8 mouse cellular contexts compared by ENCODE assay signal in genomic region chr2:167594444-167594934, GRCm38 (mm10). TPM values are rescaled to one million over a fixed set of nuclear protein-coding genes. Genes with fewer than 3 reads are reported as not detected.
DNase-seq lines count a peak whose midpoint lies in the region; ATAC-seq lines count a peak whose summit lies in the region.

No protein-coding gene starts in this region.

- ATAC-seq in hindbrain, embryonic 15.5 days (ENCODE audit: low FRiP score, low read depth): peak; percentile 35
- ATAC-seq in lung, embryonic 16.5 days (ENCODE audit: low read depth): peak; percentile 78
- ATAC-seq in stomach, embryonic 14.5 days (ENCODE audit: insufficient number of reproducible peaks, insufficient read depth, low FRiP score, low read depth): peak; percentile 46; the same call in 1 of the 2 replicates

- no peak overlapping the region for H3K4me3 ChIP-seq in hindbrain, embryonic 15.5 days
- peak overlapping the region; percentile 3; the same call in 1 of the 2 replicates for H3K4me3 ChIP-seq in lung, embryonic 16.5 days (ENCODE audit: low read length)
- no peak overlapping the region for H3K4me3 ChIP-seq in stomach, embryonic 14.5 days (ENCODE audit: low read depth, low read length)

- 21% methylated on average over 10 of the region's 10 CpGs for WGBS in hindbrain, embryonic 15.5 days
- WGBS in lung, embryonic 16.5 days: 19% methylated on average over 10 of the region's 10 CpGs
- WGBS in stomach, embryonic 14.5 days: 22% methylated on average over 10 of the region's 10 CpGs

- H3K9ac ChIP-seq in hindbrain, embryonic 15.5 days: no peak overlapping the region
- H3K9ac ChIP-seq in lung, embryonic 16.5 days (ENCODE audit: low read length): peak overlapping the region; percentile 26; the same call in 1 of the 2 replicates
- no peak overlapping the region for H3K9ac ChIP-seq in stomach, embryonic 14.5 days (replicated peaks; ENCODE audit: low read depth, low read length)

- no peak overlapping the region for H3K4me2 ChIP-seq in hindbrain, embryonic 15.5 days
- H3K4me2 ChIP-seq in lung, embryonic 16.5 days (ENCODE audit: low read depth, low read length): peak overlapping the region; percentile 28; the same call in 1 of the 2 replicates
- no peak overlapping the region; the same call in 1 of the 2 replicates for H3K4me2 ChIP-seq in stomach, embryonic 14.5 days (replicated peaks; ENCODE audit: low read depth, low read length)

- peaks cover 17% of the 10 kb centered on the region for H3K4me1 ChIP-seq in hindbrain, embryonic 15.5 days (replicated peaks)
- peaks cover 56% of the 10 kb centered on the region for H3K4me1 ChIP-seq in lung, embryonic 16.5 days (replicated peaks; ENCODE audit: control insufficient read depth, insufficient read depth, low read length)
- H3K4me1 ChIP-seq in stomach, embryonic 14.5 days (ENCODE audit: control insufficient read depth, insufficient read depth, low read length): peaks cover 53% of the 10 kb centered on the region

- H3K27ac ChIP-seq in hindbrain, embryonic 15.5 days (replicated peaks): peak overlapping the region; percentile 7; the same call in 1 of the 2 replicates
- H3K27ac ChIP-seq in lung, embryonic 16.5 days (ENCODE audit: low read length): peak overlapping the region; percentile 98
- H3K27ac ChIP-seq in stomach, embryonic 14.5 days (ENCODE audit: low read length): peak overlapping the region; percentile 86

- H3K27me3 ChIP-seq in hindbrain, embryonic 15.5 days: peaks cover 4% of the 10 kb centered on the region; the same call in 1 of the 2 replicates
- H3K27me3 ChIP-seq in lung, embryonic 16.5 days (ENCODE audit: control insufficient read depth, insufficient read depth, low read depth, low read length): no peaks in the 10 kb centered on the region
- H3K27me3 ChIP-seq in stomach, embryonic 14.5 days (ENCODE audit: control insufficient read depth, insufficient read depth, low read length): no peaks in the 10 kb centered on the region

- H3K36me3 ChIP-seq in hindbrain, embryonic 15.5 days: no peaks in the 10 kb centered on the region
- no peaks in the 10 kb centered on the region for H3K36me3 ChIP-seq in lung, embryonic 16.5 days (ENCODE audit: control insufficient read depth, insufficient read depth, low read length)
- no peaks in the 10 kb centered on the region for H3K36me3 ChIP-seq in stomach, embryonic 14.5 days (ENCODE audit: control insufficient read depth, insufficient read depth, low read length)

- H3K9me3 ChIP-seq in hindbrain, embryonic 15.5 days: no peaks in the 10 kb centered on the region
- H3K9me3 ChIP-seq in lung, embryonic 16.5 days (ENCODE audit: control insufficient read depth, low read length): no peaks in the 10 kb centered on the region
- H3K9me3 ChIP-seq in stomach, embryonic 14.5 days (ENCODE audit: control insufficient read depth, low read depth, low read length): no peaks in the 10 kb centered on the region

- peak; percentile 99 for DNase-seq in 3T3-L1 (ENCODE audit: low read depth, low spot score)
- peak; percentile 80 to 88 for DNase-seq in adrenal gland, postnatal 36 days
- peak; percentile 46 to 71 for DNase-seq in frontal cortex, postnatal 36 days (ENCODE audit: low spot score in 2 of 2)
- peak; percentile 47 for DNase-seq in left cerebral cortex, adult 11 months (ENCODE audit: low spot score)
- DNase-seq in c-Kit-positive CD71-positive TER-119-positive erythroid progenitor cells, embryonic 14.5 days (ENCODE audit: low spot score): no peak

RNA-seq across cellular contexts. Expression of gene Ube2v1, which starts 37.4 kb away (rescaled TPM):
- total RNA-seq in adrenal gland, postnatal 36 days (2021): 100 to 1,000 TPM; 195 to 197 TPM
- 334 and 356 TPM in 2 replicates for polyA plus RNA-seq in hindbrain, embryonic 15.5 days (2015; fragmentation: Nextera tagmentation; extraction: Ambion mirVana)
- polyA plus RNA-seq in lung, embryonic 16.5 days (2015; fragmentation: Nextera tagmentation; extraction: Ambion mirVana): 263 and 285 TPM in 2 replicates
- polyA plus RNA-seq in stomach, embryonic 14.5 days (2014; fragmentation: Nextera tagmentation; extraction: Ambion mirVana): 252 and 259 TPM in 2 replicates

RNA-seq across cellular contexts. Expression of gene Snai1, which starts 56.5 kb away (rescaled TPM):
- total RNA-seq in adrenal gland, postnatal 36 days (2021): 10 to 100 TPM in 1 of 2 experiments, 1 to 10 TPM in 1; 5.4 to 11.2 TPM
- 5.9 and 6.6 TPM in 2 replicates for polyA plus RNA-seq in hindbrain, embryonic 15.5 days (2015; fragmentation: Nextera tagmentation; extraction: Ambion mirVana)
- 120 and 130 TPM in 2 replicates for polyA plus RNA-seq in lung, embryonic 16.5 days (2015; fragmentation: Nextera tagmentation; extraction: Ambion mirVana)
- 11.6 and 12.9 TPM in 2 replicates for polyA plus RNA-seq in stomach, embryonic 14.5 days (2014; fragmentation: Nextera tagmentation; extraction: Ambion mirVana)

Comparison
In these comparisons a context has a peak if more than half of its experiments do, and no peak if none do; other contexts are left out.
1. H3K27ac ChIP-seq: peak in every context shown above with its lines; median percentile 98 in lung, embryonic 16.5 days; 86 in stomach, embryonic 14.5 days; 7 in hindbrain, embryonic 15.5 days.